Mouse (Mus musculus): Measurements from ENCODE around the gene Plb1.

GRCm38 (mm10) chr5:32216465-32216864 is 16.0 kb upstream of the Plb1 start:
- TF ChIP-seq POLR2A (IDR thresholded peaks at IDR 0.05; ENCODE audit: borderline replicate concordance, low read depth, low read length), result no peak
- TF ChIP-seq CTCF (IDR thresholded peaks at IDR 0.05; ENCODE audit: low read depth, low read length), result no peak
